Mouse (Mus musculus): Measurements from ENCODE around the gene Ppp1r15a. TPM values are rescaled to one million over a fixed set of nuclear protein-coding genes. Genes with fewer than 3 reads are reported as not detected.
A peak's percentile ranks its signal among the peaks of the same experiment; 100 is the strongest.

Gene Ppp1r15a
- total and polyA plus RNA-seq, 2 experiments = 4.3 to 14.9 TPM

DNA sequence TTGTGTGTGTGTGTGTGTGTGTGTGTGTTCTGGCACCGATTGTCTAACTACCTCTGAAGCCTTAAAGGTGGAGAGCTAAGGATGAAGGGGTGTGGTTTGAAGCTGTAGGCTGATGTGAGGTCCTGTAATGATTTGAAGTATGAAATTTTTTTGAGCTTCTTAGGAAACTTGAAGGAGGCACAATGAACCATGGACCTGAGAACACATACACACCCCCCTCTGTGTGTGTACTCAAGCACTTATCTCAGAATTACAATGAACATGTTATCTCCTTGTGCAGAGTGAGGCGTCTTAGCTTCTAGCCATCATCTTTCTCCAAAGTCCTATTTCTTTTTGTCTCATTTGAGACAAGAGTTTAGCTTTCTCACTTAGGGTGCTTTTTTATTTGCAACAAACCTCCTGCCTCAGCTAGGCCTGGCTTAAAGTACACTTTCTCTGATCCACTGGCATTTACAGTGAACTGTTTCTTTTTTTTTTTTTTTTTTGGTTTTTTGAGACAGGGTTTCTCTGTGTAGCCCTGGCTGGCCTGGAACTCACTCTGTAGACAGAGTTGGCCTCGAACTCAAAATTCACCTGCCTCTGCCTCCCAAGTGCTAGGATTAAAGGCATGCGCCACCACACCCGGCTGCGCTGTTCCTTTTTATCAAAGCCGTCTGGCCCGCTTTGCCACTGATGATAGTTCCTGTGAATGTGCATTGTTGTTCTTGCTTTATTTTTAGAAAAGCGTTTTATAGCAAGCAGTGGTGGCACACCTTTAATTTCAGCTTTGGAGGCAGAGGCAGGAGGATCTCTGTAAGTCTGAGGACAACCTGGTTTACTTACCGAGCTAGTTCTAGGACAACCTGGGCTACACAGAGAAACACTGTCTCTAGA is 42.8 kb upstream of the Ppp1r15a start:
- Histone ChIP-seq H3K9ac (ENCODE audit: low read depth, low read length) (peak overlapping the region; percentile 37), H3K79me2 (ENCODE audit: control insufficient read depth, insufficient read depth, low read length) (0 out of 2 replicates have a peak, but pooled peaks cover 3% of the 10 kb centered on the region), H3K36me3 (ENCODE audit: control insufficient read depth, insufficient read depth, low read length) (peaks cover 13% of the 10 kb centered on the region), H3K4me1 (ENCODE audit: control insufficient read depth, insufficient read depth, low read length) (peaks cover 7% of the 10 kb centered on the region), H3K27ac (replicated peaks; ENCODE audit: insufficient read depth, low read depth, low read length) (peak overlapping the region; percentile 87), H3K4me3 (ENCODE audit: insufficient read depth, low read depth, low read length) (no peak overlapping the region), H3K27me3 (ENCODE audit: control insufficient read depth, insufficient read depth, low read length) (no peaks in the 10 kb centered on the region)
- TF ChIP-seq POLR2A (IDR thresholded peaks at IDR 0.05; ENCODE audit: extremely low read depth, insufficient read depth, low read length) = no peak
- TF ChIP-seq CTCF (IDR thresholded peaks at IDR 0.05; ENCODE audit: low read depth, low read length) = no peak
- DNase-seq (ENCODE audit: extremely low read depth, low read depth, low spot score) = no peak
- WGBS = 70% methylated on average over 10 of the region's 10 CpGs

DNA sequence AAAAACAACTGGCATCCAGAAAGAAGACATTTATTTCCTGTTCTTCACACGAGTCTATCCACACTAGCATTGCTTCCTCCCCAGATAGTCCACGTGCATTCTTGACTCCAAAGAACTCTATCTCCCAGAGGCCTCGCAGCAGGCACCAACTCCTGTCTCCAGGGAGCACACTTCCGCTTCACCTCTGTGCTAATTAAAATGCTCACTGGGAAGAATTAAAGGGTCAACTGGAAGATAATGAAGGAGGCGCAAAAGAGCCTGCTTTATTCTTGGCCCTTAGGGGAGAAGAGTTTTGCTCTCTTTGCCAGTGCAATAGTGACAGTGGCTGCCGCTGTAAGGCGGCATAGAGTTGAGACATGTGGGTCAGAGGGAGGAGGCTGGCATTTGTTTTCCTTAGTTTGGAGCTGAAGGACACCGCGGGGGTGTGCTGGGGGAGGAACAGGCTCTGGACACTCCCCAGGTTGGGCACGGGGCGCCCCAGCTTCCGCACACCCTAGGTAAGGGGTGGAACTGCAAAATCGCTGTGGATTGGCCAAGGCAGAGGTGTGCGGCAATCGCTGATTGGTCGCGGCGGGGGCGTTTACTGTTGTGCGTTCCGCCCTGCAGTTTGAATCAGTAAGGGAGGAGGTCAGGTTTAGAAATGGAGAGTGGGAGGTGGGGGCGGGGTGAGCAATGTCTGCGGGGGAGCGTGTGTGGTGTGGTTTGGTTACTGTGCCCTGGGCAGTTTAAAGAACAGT is 41.9 kb upstream of the Ppp1r15a start:
- under 1% methylated on average over 24 of the region's 24 CpGs for WGBS

DNA sequence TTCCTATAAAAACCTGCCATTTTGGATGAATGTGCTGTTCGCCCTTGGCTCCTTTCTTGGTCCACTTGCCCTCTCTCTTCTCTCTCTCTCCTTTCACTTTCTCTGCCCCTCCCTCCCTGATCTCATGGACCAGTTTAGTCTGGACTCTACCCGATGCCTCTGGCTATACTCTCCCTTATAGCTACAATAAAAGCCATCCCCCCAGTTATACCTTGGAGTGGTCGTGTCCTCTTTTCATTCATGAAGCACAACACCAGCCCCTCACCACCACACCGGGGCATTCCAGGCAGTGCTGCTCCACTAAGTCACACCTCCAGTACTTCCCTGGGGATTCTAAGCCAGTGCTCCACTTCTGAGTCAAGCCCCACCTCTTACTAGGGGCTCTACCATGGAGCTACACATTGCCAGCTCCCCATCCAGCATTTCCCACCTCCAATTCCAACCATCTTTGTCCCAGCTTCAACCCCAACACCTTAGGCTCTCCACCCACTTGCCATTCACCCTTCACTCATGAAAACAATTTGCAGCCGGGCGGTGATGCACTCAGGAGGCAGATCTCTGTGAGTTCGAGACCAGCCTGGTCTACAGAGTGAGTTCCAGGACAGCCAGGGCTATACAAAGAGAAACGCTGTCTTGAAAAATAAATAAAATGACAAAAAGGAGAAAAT is 41.2 kb upstream of the Ppp1r15a start:
- Histone ChIP-seq H3K27me3 (ENCODE audit: control insufficient read depth, insufficient read depth, low read length) (no peaks in the 10 kb centered on the region), H3K4me3 (ENCODE audit: insufficient read depth, low read depth, low read length) (no peak overlapping the region), H3K4me1 (ENCODE audit: control insufficient read depth, insufficient read depth, low read length) (peaks cover 6% of the 10 kb centered on the region), H3K36me3 (ENCODE audit: control insufficient read depth, insufficient read depth, low read length) (peaks cover 13% of the 10 kb centered on the region), H3K9ac (ENCODE audit: low read depth, low read length) (no peak overlapping the region), H3K27ac (replicated peaks; ENCODE audit: insufficient read depth, low read depth, low read length) (peak overlapping the region; percentile 74), H3K79me2 (ENCODE audit: control insufficient read depth, insufficient read depth, low read length) (no peaks in the 10 kb centered on the region)
- TF ChIP-seq POLR2A (IDR thresholded peaks at IDR 0.05; ENCODE audit: extremely low read depth, insufficient read depth, low read length) (no peak), CTCF (IDR thresholded peaks at IDR 0.05; ENCODE audit: low read depth, low read length) (no peak)
- peak; percentile 37 for DNase-seq (ENCODE audit: extremely low read depth, low read depth, low spot score)
- 59% methylated on average over 8 of the region's 8 CpGs for WGBS

More for the DNA sequence above, 41.9 kb upstream of the Ppp1r15a start:
- peaks cover 13% of the 10 kb centered on the region for H3K36me3 ChIP-seq (ENCODE audit: control insufficient read depth, insufficient read depth, low read length)
- peak overlapping the region; percentile 37 for H3K9ac ChIP-seq (ENCODE audit: low read depth, low read length)
- peak overlapping the region; percentile 87 for H3K27ac ChIP-seq (replicated peaks; ENCODE audit: insufficient read depth, low read depth, low read length)
- H3K79me2 ChIP-seq (ENCODE audit: control insufficient read depth, insufficient read depth, low read length) = no peaks in the 10 kb centered on the region
- TF ChIP-seq CTCF (IDR thresholded peaks at IDR 0.05; ENCODE audit: low read depth, low read length) (no peak), POLR2A (IDR thresholded peaks at IDR 0.05; ENCODE audit: extremely low read depth, insufficient read depth, low read length) (peak; percentile 18; the same call in 1 of the 2 replicates)
- no peaks in the 10 kb centered on the region for H3K27me3 ChIP-seq (ENCODE audit: control insufficient read depth, insufficient read depth, low read length)
- peak; percentile 97 for DNase-seq (ENCODE audit: extremely low read depth, low read depth, low spot score)
- peaks cover 7% of the 10 kb centered on the region for H3K4me1 ChIP-seq (ENCODE audit: control insufficient read depth, insufficient read depth, low read length)
- H3K4me3 ChIP-seq (ENCODE audit: insufficient read depth, low read depth, low read length) = 0 out of 2 replicates have a peak overlapping the region, but pooled peaks have one; percentile 1

DNA sequence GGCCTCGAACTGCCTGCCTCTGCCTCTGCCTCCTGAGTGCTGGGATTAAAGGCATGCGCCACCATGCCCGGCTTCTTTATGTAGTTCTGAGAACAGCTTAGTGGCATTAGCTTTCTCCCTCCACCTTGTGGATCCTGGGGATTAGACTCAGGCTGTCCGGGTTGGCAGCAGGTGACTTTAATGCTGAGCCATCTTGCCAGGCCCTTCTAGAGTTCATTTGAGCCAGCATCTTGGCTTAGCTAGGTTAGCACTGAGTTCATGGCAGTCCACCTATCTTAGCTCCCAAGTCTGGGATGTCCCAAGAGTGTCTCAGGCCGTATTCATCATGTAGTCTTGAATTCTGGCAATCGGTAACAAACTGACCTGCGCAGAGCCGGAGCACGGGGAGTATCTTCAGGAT is 39.4 kb upstream of the Ppp1r15a start:
- H3K27me3 ChIP-seq (ENCODE audit: control insufficient read depth, insufficient read depth, low read length) = no peaks in the 10 kb centered on the region
- no peak for DNase-seq (ENCODE audit: extremely low read depth, low read depth, low spot score)
- no peak overlapping the region for H3K9ac ChIP-seq (ENCODE audit: low read depth, low read length)
- peaks cover 4% of the 10 kb centered on the region for H3K4me1 ChIP-seq (ENCODE audit: control insufficient read depth, insufficient read depth, low read length)
- no peak overlapping the region for H3K4me3 ChIP-seq (ENCODE audit: insufficient read depth, low read depth, low read length)
- H3K27ac ChIP-seq (replicated peaks; ENCODE audit: insufficient read depth, low read depth, low read length) = no peak overlapping the region
- TF ChIP-seq POLR2A (IDR thresholded peaks at IDR 0.05; ENCODE audit: extremely low read depth, insufficient read depth, low read length) = no peak
- no peak for TF ChIP-seq CTCF (IDR thresholded peaks at IDR 0.05; ENCODE audit: low read depth, low read length)
- no peaks in the 10 kb centered on the region for H3K79me2 ChIP-seq (ENCODE audit: control insufficient read depth, insufficient read depth, low read length)
- H3K36me3 ChIP-seq (ENCODE audit: control insufficient read depth, insufficient read depth, low read length) = peaks cover 2% of the 10 kb centered on the region
- WGBS = 97% methylated on average over 9 of the region's 9 CpGs

DNA sequence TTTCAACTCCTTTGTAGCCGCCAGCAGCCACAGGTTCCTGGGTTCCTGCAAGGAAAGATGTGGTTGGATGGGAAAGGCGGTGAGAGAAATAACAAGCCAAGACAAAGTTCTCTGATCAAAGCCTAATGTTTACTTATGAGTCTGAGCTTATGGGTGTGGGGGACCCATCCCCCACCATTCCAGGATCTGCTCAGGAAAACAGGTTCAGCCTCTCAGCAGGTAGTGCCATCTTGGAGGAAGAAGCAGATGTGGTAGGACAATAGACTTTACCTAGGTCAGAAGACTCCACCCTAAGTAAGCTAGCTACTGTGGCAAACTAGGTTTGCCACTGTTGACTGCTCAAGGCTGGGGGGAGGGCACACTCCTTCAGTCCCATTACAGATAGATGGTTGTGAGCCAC is 38.7 kb upstream of the Ppp1r15a start:
- H3K27me3 ChIP-seq (ENCODE audit: control insufficient read depth, insufficient read depth, low read length) = no peaks in the 10 kb centered on the region
- 62% methylated on average over 2 of the region's 2 CpGs for WGBS
- TF ChIP-seq POLR2A (IDR thresholded peaks at IDR 0.05; ENCODE audit: extremely low read depth, insufficient read depth, low read length) (no peak), CTCF (IDR thresholded peaks at IDR 0.05; ENCODE audit: low read depth, low read length) (no peak)
- no peak overlapping the region for H3K9ac ChIP-seq (ENCODE audit: low read depth, low read length)
- no peak overlapping the region for H3K27ac ChIP-seq (replicated peaks; ENCODE audit: insufficient read depth, low read depth, low read length)
- H3K36me3 ChIP-seq (ENCODE audit: control insufficient read depth, insufficient read depth, low read length) = peaks cover 2% of the 10 kb centered on the region; the same call in 1 of the 2 replicates
- H3K79me2 ChIP-seq (ENCODE audit: control insufficient read depth, insufficient read depth, low read length) = no peaks in the 10 kb centered on the region
- no peak for DNase-seq (ENCODE audit: extremely low read depth, low read depth, low spot score)
- peaks cover 4% of the 10 kb centered on the region for H3K4me1 ChIP-seq (ENCODE audit: control insufficient read depth, insufficient read depth, low read length)
- H3K4me3 ChIP-seq (ENCODE audit: insufficient read depth, low read depth, low read length) = no peak overlapping the region

All from liver, adult 2 months (tissue).